Mouse (Mus musculus) forebrain, embryonic 14.5 days (tissue): ENCODE measurements around the gene Atp6v0b. TPM values are rescaled to one million over a fixed set of nuclear protein-coding genes. Genes with fewer than 3 reads are reported as not detected.
A peak's percentile ranks its signal among the peaks of the same experiment; 100 is the strongest.

Experiments used
- ATAC-seq: fragments of 200-750 bp; cut with Nextera tagmentation; 2 replicates; pipeline ENCODE4 v1.8.0; 2017; ENCODE audit warnings: mild to moderate bottlenecking, moderate library complexity
- DNase-seq: peaks from one replicate; pipeline ENCODE4 v3.0.0-alpha.2; 2015; ENCODE audit warnings: low spot score
- H3K27ac ChIP-seq: fragments of 300-500 bp; sonication (generic); 2 replicates; pipeline ENCODE4 v1.5.1; 2014; ENCODE audit warnings: low read depth, mild to moderate bottlenecking, control low read depth, low read length, moderate library complexity
- H3K27me3 ChIP-seq: fragments of 300-500 bp; sonication (generic); replicated peaks from 2 replicates; pipeline ENCODE4 v1.6.1; 2014; ENCODE audit warnings: low read length, control low read depth, mixed read lengths; ENCODE audit not compliant: control insufficient read depth, insufficient read depth
- H3K36me3 ChIP-seq: fragments of 300-500 bp; sonication (generic); 2 replicates; pipeline ENCODE4 v1.6.1; 2014; ENCODE audit warnings: low read length, control low read depth; ENCODE audit not compliant: control insufficient read depth, insufficient read depth
- H3K4me1 ChIP-seq: fragments of 300-500 bp; sonication (generic); 2 replicates; pipeline ENCODE4 v1.6.1; 2014; ENCODE audit warnings: antibody characterized with exemption, low read length, control low read depth; ENCODE audit not compliant: control insufficient read depth, insufficient read depth
- H3K4me2 ChIP-seq: fragments of 300-500 bp; sonication (generic); 2 replicates; pipeline ENCODE4 v1.6.1; 2014; ENCODE audit warnings: mild to moderate bottlenecking, control low read depth, low read length
- H3K4me3 ChIP-seq: fragments of 300-500 bp; sonication (generic); 2 replicates; pipeline ENCODE4 v1.5.1; 2014; ENCODE audit warnings: low read depth, low read length, control low read depth
- H3K9ac ChIP-seq: fragments of 300-500 bp; sonication (generic); 2 replicates; pipeline ENCODE4 v1.6.1; 2014; ENCODE audit warnings: mild to moderate bottlenecking, low read length, control low read depth, moderate library complexity
- H3K9me3 ChIP-seq: fragments of 300-500 bp; sonication (generic); replicated peaks from 2 replicates; pipeline ENCODE4 v1.6.1; 2016; ENCODE audit warnings: low read length, control low read depth, mixed read lengths; ENCODE audit not compliant: control insufficient read depth
- whole genome bisulfite sequencing: fragments of 180-500 bp; shearing (Covaris S2); extraction: QIAGEN DNeasy Blood & Tissue Kit; methylation state at CpG from one replicate; pipeline ENCODE4 v1.1.7; 2014; 5-methylcytosine and 5-hydroxymethylcytosine counted together
- polyA plus RNA-seq: library from polyadenylated mRNA; unstranded; fragments of >200 nt; fragmentation: Nextera tagmentation; extraction: Ambion mirVana; gene quantifications from 2 replicates; pipeline ENCODE4 v1.2.1, GENCODE M21; 2014

The Atp6v0b gene
- polyA plus RNA-seq, 1 experiment from 2014 or later, result 520 TPM

GRCm38 (mm10) chr4:117886644-117887043, 489 bp downstream of the Atp6v0b start:
- peak overlapping the region; percentile 82 for H3K9ac ChIP-seq
- H3K27ac ChIP-seq, result peak overlapping the region; percentile 52; the same call in 1 of the 2 replicates
- ATAC-seq (no peak), DNase-seq (no peak)
- H3K36me3 ChIP-seq, result peaks cover 34% of the 10 kb centered on the region
- H3K27me3 ChIP-seq, result no peaks in the 10 kb centered on the region
- peak overlapping the region; percentile 89 for H3K4me3 ChIP-seq
- 4% methylated on average over 18 of the region's 24 CpGs for WGBS
- no peaks in the 10 kb centered on the region for H3K9me3 ChIP-seq
- peaks cover 25% of the 10 kb centered on the region for H3K4me1 ChIP-seq
- H3K4me2 ChIP-seq, result peak overlapping the region; percentile 95

- Histone ChIP-seq H3K4me3 (peak overlapping the region; percentile 89), H3K4me2 (peak overlapping the region; percentile 95), H3K36me3 (peaks cover 38% of the 10 kb centered on the region), H3K4me1 (peaks cover 22% of the 10 kb centered on the region), H3K27me3 (no peaks in the 10 kb centered on the region), H3K27ac (no peak overlapping the region), H3K9ac (peak overlapping the region; percentile 82), H3K9me3 (no peaks in the 10 kb centered on the region)
- DNase-seq, result no peak
- WGBS, result 81% methylated on average over 9 of the region's 9 CpGs
- no peak for ATAC-seq
Measured at GRCm38 (mm10) chr4:117885994-117886393, 1.1 kb downstream of the Atp6v0b start.

- Histone ChIP-seq H3K36me3 (peaks cover 43% of the 10 kb centered on the region), H3K9me3 (no peaks in the 10 kb centered on the region), H3K4me3 (no peak overlapping the region), H3K4me1 (peaks cover 22% of the 10 kb centered on the region), H3K27ac (no peak overlapping the region), H3K27me3 (no peaks in the 10 kb centered on the region), H3K4me2 (no peak overlapping the region), H3K9ac (no peak overlapping the region)
- no peak for ATAC-seq
- 92% methylated on average over 10 of the region's 10 CpGs for WGBS
- no peak for DNase-seq
Measured at GRCm38 (mm10) chr4:117885093-117885492, 2.0 kb downstream of the Atp6v0b start.

- H3K27me3 ChIP-seq, result no peaks in the 10 kb centered on the region
- H3K27ac ChIP-seq, result no peak overlapping the region
- 0 out of 2 replicates have a peak overlapping the region, but pooled peaks have one; percentile 76 for H3K4me3 ChIP-seq
- ATAC-seq (no peak), DNase-seq (no peak)
- H3K9ac ChIP-seq, result no peak overlapping the region
- peaks cover 36% of the 10 kb centered on the region for H3K36me3 ChIP-seq
- H3K4me2 ChIP-seq, result peak overlapping the region; percentile 68
- H3K4me1 ChIP-seq, result peaks cover 22% of the 10 kb centered on the region
- 100% methylated on average over 1 of the region's 1 CpGs for WGBS
- no peaks in the 10 kb centered on the region for H3K9me3 ChIP-seq
Measured at GRCm38 (mm10) chr4:117884146-117884545, 3.0 kb downstream of the Atp6v0b start.

GRCm38 (mm10) chr4:117882701-117883691, 4.1 kb downstream of the Atp6v0b start, which contains the start of gene B4galt2:
Gene B4galt2, minus strand, starts transcription at chr4:117883487.
- Histone ChIP-seq H3K9ac (peak within 1 kb of the TSS; percentile 89), H3K27ac (peak within 1 kb of the TSS; percentile 63), H3K4me1 (peaks cover 22% of the 10 kb centered on the region), H3K4me3 (peak within 1 kb of the TSS; percentile 76), H3K36me3 (peaks cover 41% of the 10 kb centered on the region), H3K4me2 (peak within 1 kb of the TSS; percentile 68), H3K9me3 (no peaks in the 10 kb centered on the region), H3K27me3 (no peaks in the 10 kb centered on the region)
- DNase-seq, result peak; percentile 71
- WGBS, result 2% methylated on average over 53 of the region's 103 CpGs
- ATAC-seq, result peak; percentile 49

- Histone ChIP-seq H3K27ac (no peak overlapping the region), H3K9ac (no peak overlapping the region), H3K4me1 (peaks cover 8% of the 10 kb centered on the region), H3K36me3 (peaks cover 60% of the 10 kb centered on the region), H3K4me3 (no peak overlapping the region), H3K9me3 (no peaks in the 10 kb centered on the region), H3K4me2 (no peak overlapping the region), H3K27me3 (no peaks in the 10 kb centered on the region)
- DNase-seq, result no peak
- ATAC-seq, result no peak
- WGBS, result 83% methylated on average over 5 of the region's 5 CpGs
Measured at GRCm38 (mm10) chr4:117878703-117879102, 8.4 kb downstream of the Atp6v0b start.

GRCm38 (mm10) chr4:117878301-117878700, 8.8 kb downstream of the Atp6v0b start:
- H3K9me3 ChIP-seq, result no peaks in the 10 kb centered on the region
- no peak overlapping the region for H3K9ac ChIP-seq
- DNase-seq (no peak), ATAC-seq (no peak)
- peaks cover 64% of the 10 kb centered on the region for H3K36me3 ChIP-seq
- H3K4me1 ChIP-seq, result peaks cover 6% of the 10 kb centered on the region; the same call in 1 of the 2 replicates
- no peaks in the 10 kb centered on the region for H3K27me3 ChIP-seq
- 83% methylated on average over 10 of the region's 10 CpGs for WGBS
- no peak overlapping the region for H3K27ac ChIP-seq
- no peak overlapping the region for H3K4me3 ChIP-seq
- H3K4me2 ChIP-seq, result no peak overlapping the region

GRCm38 (mm10) chr4:117873615-117874014, 13.5 kb downstream of the Atp6v0b start:
- ATAC-seq, result no peak
- no peaks in the 10 kb centered on the region for H3K9me3 ChIP-seq
- H3K4me3 ChIP-seq, result no peak overlapping the region
- 94% methylated on average over 9 of the region's 9 CpGs for WGBS
- no peak overlapping the region for H3K27ac ChIP-seq
- H3K9ac ChIP-seq, result no peak overlapping the region
- H3K4me2 ChIP-seq, result no peak overlapping the region
- H3K27me3 ChIP-seq, result no peaks in the 10 kb centered on the region
- H3K4me1 ChIP-seq, result 0 out of 2 replicates have a peak, but pooled peaks cover 2% of the 10 kb centered on the region
- no peak for DNase-seq
- peaks cover 47% of the 10 kb centered on the region for H3K36me3 ChIP-seq

- Histone ChIP-seq H3K27me3 (no peaks in the 10 kb centered on the region), H3K27ac (no peak within 1 kb of the TSS), H3K4me3 (no peak within 1 kb of the TSS), H3K36me3 (peaks cover 37% of the 10 kb centered on the region), H3K9ac (0 out of 2 replicates have a peak within 1 kb of the TSS, but pooled peaks have one; percentile 22), H3K4me2 (peak within 1 kb of the TSS; percentile 31), H3K4me1 (0 out of 2 replicates have a peak, but pooled peaks cover 2% of the 10 kb centered on the region), H3K9me3 (no peaks in the 10 kb centered on the region)
- DNase-seq, result no peak
- ATAC-seq, result no peak
- 10% methylated on average over 14 of the region's 14 CpGs for WGBS
Measured at GRCm38 (mm10) chr4:117872471-117872886, 14.7 kb downstream of the Atp6v0b start, which contains the start of gene Ccdc24. Gene Ccdc24, minus strand, starts transcription at chr4:117872557.
